Comparison of ENCODE assay signal across 22 mouse cellular contexts in the genomic region with DNA sequence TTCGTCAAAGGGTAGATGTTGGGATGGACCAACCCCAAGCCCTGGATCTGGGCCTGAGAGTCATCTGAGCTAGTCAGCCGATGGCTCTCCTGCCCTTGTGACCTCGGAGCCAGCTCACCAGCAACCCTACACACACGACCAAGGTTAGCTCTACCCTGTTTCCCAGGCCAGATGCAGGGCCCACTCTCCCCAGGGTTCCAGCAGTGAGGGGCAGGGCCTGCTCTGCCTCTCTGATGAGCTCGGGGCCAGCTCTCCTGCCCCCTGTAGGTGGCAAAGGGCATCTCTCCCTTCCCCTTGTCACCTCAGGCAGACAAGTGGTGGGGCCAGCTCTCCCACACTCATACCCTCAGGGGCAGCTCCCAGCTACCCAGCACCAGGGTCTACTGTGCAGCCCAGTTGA. TPM values are rescaled to one million over a fixed set of nuclear protein-coding genes. Genes with fewer than 3 reads are reported as not detected.
A peak's percentile ranks its signal among the peaks of the same experiment; 100 is the strongest.
DNase-seq lines count a peak whose midpoint lies in the region; ATAC-seq and TF ChIP-seq lines count a peak whose summit lies in the region.
"Had no signal": no experiment of that assay in that cellular context is flagged by ENCODE, and none has a peak within 500 bp of the region (broad histone marks: within the 10 kb centered on the region; RNA-seq: fewer than 3 reads in every experiment).

No protein-coding gene starts in this region.

- H3K4me3 ChIP-seq in forebrain, embryonic 11.5 days (ENCODE audit: low read depth, low read length), result no peak overlapping the region
- no peak overlapping the region for H3K4me3 ChIP-seq in forebrain, embryonic 13.5 days
- H3K4me3 ChIP-seq in liver, adult 2 months (ENCODE audit: insufficient read depth, low read depth, low read length), result no peak overlapping the region
- no peak overlapping the region for H3K4me3 ChIP-seq in liver, embryonic 11.5 days (ENCODE audit: low read depth, low read length)
- H3K4me3 ChIP-seq: embryonic facial prominence, embryonic 12.5 days; kidney, embryonic 15.5 days; left cerebral cortex, adult 2 months; midbrain, embryonic 15.5 days had no signal

- 62% methylated on average over 5 of the region's 5 CpGs for WGBS in forebrain, embryonic 11.5 days
- WGBS in forebrain, embryonic 13.5 days, result 69% methylated on average over 5 of the region's 5 CpGs
- 44% methylated on average over 5 of the region's 5 CpGs for WGBS in liver, adult 2 months
- WGBS in liver, embryonic 11.5 days, result 55% methylated on average over 5 of the region's 5 CpGs

- H3K4me2 ChIP-seq in forebrain, embryonic 11.5 days (ENCODE audit: low read depth, low read length, severe bottlenecking), result no peak overlapping the region
- H3K4me2 ChIP-seq in forebrain, embryonic 13.5 days, result no peak overlapping the region
- H3K4me2 ChIP-seq in liver, embryonic 11.5 days, result no peak overlapping the region
- H3K4me2 ChIP-seq: embryonic facial prominence, embryonic 12.5 days; heart, embryonic 11.5 days; kidney, embryonic 15.5 days; midbrain, embryonic 15.5 days had no signal

- no peak overlapping the region for H3K9ac ChIP-seq in forebrain, embryonic 11.5 days (ENCODE audit: low read length)
- no peak overlapping the region for H3K9ac ChIP-seq in forebrain, embryonic 13.5 days
- no peak overlapping the region for H3K9ac ChIP-seq in liver, adult 2 months (ENCODE audit: low read depth, low read length)
- H3K9ac ChIP-seq in liver, embryonic 11.5 days (ENCODE audit: low read depth, low read length), result no peak overlapping the region
- H3K9ac ChIP-seq: embryonic facial prominence, embryonic 12.5 days; kidney, embryonic 15.5 days; midbrain, embryonic 15.5 days had no signal

- H3K27me3 ChIP-seq in forebrain, embryonic 11.5 days (ENCODE audit: control insufficient read depth, insufficient read depth, low read length), result no peaks in the 10 kb centered on the region
- H3K27me3 ChIP-seq in forebrain, embryonic 13.5 days, result peaks cover 11% of the 10 kb centered on the region; the same call in 1 of the 2 replicates
- H3K27me3 ChIP-seq in liver, adult 2 months (ENCODE audit: control insufficient read depth, insufficient read depth, low read length), result no peaks in the 10 kb centered on the region
- H3K27me3 ChIP-seq in liver, embryonic 11.5 days (replicated peaks; ENCODE audit: control insufficient read depth, insufficient read depth, low read length), result no peaks in the 10 kb centered on the region

- H3K27ac ChIP-seq in forebrain, embryonic 11.5 days (ENCODE audit: low read depth, low read length), result no peak overlapping the region
- H3K27ac ChIP-seq in forebrain, embryonic 13.5 days, result no peak overlapping the region
- no peak overlapping the region for H3K27ac ChIP-seq in liver, adult 2 months (replicated peaks; ENCODE audit: insufficient read depth, low read depth, low read length)
- no peak overlapping the region for H3K27ac ChIP-seq in liver, embryonic 11.5 days (ENCODE audit: low read depth, low read length)
- H3K27ac ChIP-seq: embryonic facial prominence, embryonic 12.5 days; kidney, embryonic 15.5 days; left cerebral cortex, adult 2 months; midbrain, embryonic 15.5 days had no signal

- DNase-seq in forebrain, embryonic 11.5 days (ENCODE audit: low spot score), result peak; percentile 53
- no peak for DNase-seq in liver, adult 2 months (ENCODE audit: extremely low read depth, low read depth, low spot score)
- no peak for DNase-seq in liver, embryonic 11.5 days (ENCODE audit: low spot score)
- peak; percentile 30 for DNase-seq in R1 (ENCODE audit: low read depth, low spot score)
- no peak for DNase-seq in urinary bladder, adult 2 months (ENCODE audit: low spot score)
- no peak for DNase-seq in right cerebral cortex, postnatal 4 days
- DNase-seq: adrenal gland, postnatal 25 days; cerebellum, adult 2 months; gastrocnemius, postnatal 14 days; heart, postnatal 4 days; lung, adult 18-20 months had no signal

- H3K4me1 ChIP-seq in forebrain, embryonic 11.5 days (replicated peaks; ENCODE audit: control insufficient read depth, insufficient read depth, low read length), result no peaks in the 10 kb centered on the region
- peaks cover 9% of the 10 kb centered on the region; the same call in 1 of the 2 replicates for H3K4me1 ChIP-seq in forebrain, embryonic 13.5 days
- H3K4me1 ChIP-seq in liver, adult 2 months (ENCODE audit: control insufficient read depth, insufficient read depth, low read length), result no peaks in the 10 kb centered on the region
- H3K4me1 ChIP-seq in liver, embryonic 11.5 days (replicated peaks; ENCODE audit: control insufficient read depth, insufficient read depth, low read length), result no peaks in the 10 kb centered on the region
- H3K4me1 ChIP-seq: embryonic facial prominence, embryonic 12.5 days; kidney, embryonic 15.5 days had no signal

- peak; percentile 29; the same call in 1 of the 2 replicates for TF ChIP-seq CTCF in liver, adult 2 months (IDR thresholded peaks at IDR 0.05; ENCODE audit: low read depth, low read length)

- no peaks in the 10 kb centered on the region for H3K36me3 ChIP-seq in forebrain, embryonic 11.5 days (ENCODE audit: control insufficient read depth, insufficient read depth, low read length)
- H3K36me3 ChIP-seq in forebrain, embryonic 13.5 days (ENCODE audit: poor library complexity, severe bottlenecking), result no peaks in the 10 kb centered on the region
- no peaks in the 10 kb centered on the region for H3K36me3 ChIP-seq in liver, adult 2 months (ENCODE audit: control insufficient read depth, insufficient read depth, low read length)
- H3K36me3 ChIP-seq in liver, embryonic 11.5 days (ENCODE audit: control insufficient read depth, insufficient read depth, low read length), result no peaks in the 10 kb centered on the region
- H3K36me3 ChIP-seq: embryonic facial prominence, embryonic 12.5 days; kidney, embryonic 15.5 days; midbrain, embryonic 15.5 days had no signal

- TF ChIP-seq POLR2A in liver, adult 2 months (IDR thresholded peaks at IDR 0.05; ENCODE audit: extremely low read depth, insufficient read depth, low read length), result no peak

- ATAC-seq in forebrain, embryonic 11.5 days (replicated peaks; ENCODE audit: low FRiP score), result no peak
- ATAC-seq in forebrain, embryonic 13.5 days, result no peak
- ATAC-seq in liver, embryonic 11.5 days (replicated peaks; ENCODE audit: low FRiP score), result no peak
- ATAC-seq in megakaryocyte-erythroid progenitor cell, adult 5-6 weeks (replicated peaks; ENCODE audit: low FRiP score, low TSS enrichment, poor library complexity, severe bottlenecking), result 0 out of 2 replicates have a peak, but pooled peaks have one; percentile 16
- ATAC-seq: activated CD4-positive, CD25-positive, alpha-beta regulatory T cell, adult 4 months; CD4-positive, CD25-positive, alpha-beta regulatory T cell, adult 4 months; midbrain, embryonic 15.5 days had no signal

- H3K79me2 ChIP-seq in liver, adult 2 months (ENCODE audit: control insufficient read depth, insufficient read depth, low read length), result no peaks in the 10 kb centered on the region

- no peaks in the 10 kb centered on the region for H3K9me3 ChIP-seq in forebrain, embryonic 11.5 days (ENCODE audit: control insufficient read depth, low read length)
- no peaks in the 10 kb centered on the region for H3K9me3 ChIP-seq in forebrain, embryonic 13.5 days (replicated peaks)
- H3K9me3 ChIP-seq in liver, embryonic 11.5 days (ENCODE audit: control insufficient read depth, low read length), result no peaks in the 10 kb centered on the region
- H3K9me3 ChIP-seq: embryonic facial prominence, embryonic 12.5 days; kidney, embryonic 15.5 days; midbrain, embryonic 15.5 days had no signal

RNA-seq across cellular contexts. Expression of gene Mc3r, which starts 29.1 kb away (rescaled TPM):
- 0.09 TPM in 1 of 2 replicates, not detected in the other for polyA plus RNA-seq in forebrain, embryonic 11.5 days (2014; fragmentation: Nextera tagmentation; extraction: Ambion mirVana)
- 0.10 and 0.15 TPM in 2 replicates for polyA plus RNA-seq in forebrain, embryonic 13.5 days (2015; fragmentation: Nextera tagmentation; extraction: Ambion mirVana)
- total RNA-seq in liver, adult 2 months (2014; rRNA removed), result not detected in 2 replicates
- not detected in 2 replicates for polyA plus RNA-seq in liver, adult 2 months (2012; rRNA removed)
- polyA plus RNA-seq in liver, embryonic 11.5 days (2014; fragmentation: Nextera tagmentation; extraction: Ambion mirVana), result 0.06 and 0.08 TPM in 2 replicates
- not detected in 2 replicates for total RNA-seq in megakaryocyte-erythroid progenitor cell, adult 5-6 weeks (2014; fragmentation: Nextera tagmentation)
- not detected in 2 replicates for total RNA-seq in megakaryocyte-erythroid progenitor cell, adult 5-6 weeks (2017)
- not detected in 2 replicates for polyA plus RNA-seq in urinary bladder, adult 2 months (2012; rRNA removed)
- total RNA-seq: adrenal gland, postnatal 25 days; common myeloid progenitor, adult 5-6 weeks; gastrocnemius, postnatal 14 days; heart, postnatal 4 days had no signal
- polyA plus RNA-seq: activated CD4-positive, CD25-positive, alpha-beta regulatory T cell, adult 4 months; CD4-positive, CD25-positive, alpha-beta regulatory T cell, adult 4 months; embryonic facial prominence, embryonic 12.5 days; kidney, embryonic 15.5 days; limb, embryonic 11.5 days had no signal

Comparison
In these comparisons a context has a peak if more than half of its experiments do, and no peak if none do; other contexts are left out.
1. DNase-seq: peak in forebrain, embryonic 11.5 days (single experiment) and R1 (single experiment); none in liver, adult 2 months (single experiment), liver, embryonic 11.5 days (single experiment), urinary bladder, adult 2 months (single experiment) and right cerebral cortex, postnatal 4 days (single experiment).